Mouse (Mus musculus) common myeloid progenitor, adult 5-6 weeks (primary cell): ENCODE results near the gene Rnf144a. TPM values are rescaled to one million over a fixed set of nuclear protein-coding genes. Genes with fewer than 3 reads are reported as not detected.
"Not testable (repeated sequence)": the region's sequence is repeated elsewhere in the genome, so short reads cannot be mapped to it uniquely, and the experiment has no call there.

Experiments used
- ATAC-seq: replicated peaks from 2 replicates; pipeline ENCODE4 v1.8.0; 2016; ENCODE audit warnings: low read depth, mild to moderate bottlenecking, moderate TSS enrichment, inconsistent platforms; ENCODE audit not compliant: poor library complexity, severe bottlenecking
- total RNA-seq: library from RNA; stranded (forward); fragments of 200-1000, 187-1606 nt; gene quantifications from 2 replicates; pipeline ENCODE4 v1.2.3, GENCODE M21; 2017

Gene Rnf144a
- 31.0 and 42.0 TPM in 2 replicates for total RNA-seq

DNA sequence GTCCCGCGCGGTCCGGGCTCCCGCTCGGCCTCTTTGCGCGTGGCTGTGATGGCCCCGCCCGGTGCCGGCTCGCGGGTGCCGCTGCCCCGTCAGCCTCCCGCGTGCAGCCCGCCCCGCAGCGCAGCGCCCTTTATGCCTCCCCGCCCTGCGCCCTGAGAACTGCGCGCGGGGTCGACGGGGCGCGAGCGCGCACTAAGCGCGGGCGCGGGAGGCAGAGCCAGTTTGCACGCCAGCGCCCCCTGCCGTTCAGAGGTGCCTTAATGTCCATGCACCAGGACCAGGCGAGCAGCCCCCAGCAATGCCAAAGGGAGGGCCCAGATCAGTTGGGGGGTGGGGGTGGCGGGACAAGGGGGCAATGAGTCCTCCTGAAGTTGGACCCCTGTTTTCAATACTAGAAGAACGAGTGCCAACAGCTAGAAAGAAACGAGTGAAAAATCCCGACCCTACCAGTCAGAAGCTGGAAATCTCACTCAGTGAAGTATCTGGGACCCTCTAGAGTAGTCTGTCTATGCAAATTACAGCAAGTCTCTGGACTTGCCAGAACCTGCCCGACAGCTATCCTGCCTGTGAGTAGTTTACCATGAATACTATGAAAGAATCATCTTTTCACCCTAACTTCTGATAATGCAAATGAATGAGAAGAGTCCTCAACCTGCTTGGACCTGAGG, at the start of gene Rnf144a:
Rnf144a (minus strand) TSS at position 151 of the 668 bp plus-strand sequence.
- ATAC-seq = peak; percentile 72

DNA sequence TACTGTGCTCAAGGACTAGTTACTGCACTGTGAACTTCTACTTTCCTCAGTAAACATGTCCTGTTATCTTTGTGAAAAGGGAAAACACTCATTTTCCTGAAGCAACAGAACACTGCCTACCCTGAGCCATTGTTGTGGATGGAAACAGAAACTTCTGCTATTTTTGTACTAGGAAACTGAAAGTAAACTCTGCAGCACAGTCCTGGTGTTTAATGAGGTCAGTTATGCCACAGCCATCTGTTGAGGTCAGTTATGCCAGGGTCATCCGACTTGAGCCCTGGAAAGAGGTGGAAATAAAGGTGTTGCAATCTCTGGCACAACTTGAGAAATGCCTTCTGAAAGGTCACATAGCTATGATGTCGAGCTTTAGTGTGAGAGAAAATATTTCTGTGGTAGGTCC, 45.0 kb upstream of the Rnf144a start:
- peak; percentile 75 for ATAC-seq

DNA sequence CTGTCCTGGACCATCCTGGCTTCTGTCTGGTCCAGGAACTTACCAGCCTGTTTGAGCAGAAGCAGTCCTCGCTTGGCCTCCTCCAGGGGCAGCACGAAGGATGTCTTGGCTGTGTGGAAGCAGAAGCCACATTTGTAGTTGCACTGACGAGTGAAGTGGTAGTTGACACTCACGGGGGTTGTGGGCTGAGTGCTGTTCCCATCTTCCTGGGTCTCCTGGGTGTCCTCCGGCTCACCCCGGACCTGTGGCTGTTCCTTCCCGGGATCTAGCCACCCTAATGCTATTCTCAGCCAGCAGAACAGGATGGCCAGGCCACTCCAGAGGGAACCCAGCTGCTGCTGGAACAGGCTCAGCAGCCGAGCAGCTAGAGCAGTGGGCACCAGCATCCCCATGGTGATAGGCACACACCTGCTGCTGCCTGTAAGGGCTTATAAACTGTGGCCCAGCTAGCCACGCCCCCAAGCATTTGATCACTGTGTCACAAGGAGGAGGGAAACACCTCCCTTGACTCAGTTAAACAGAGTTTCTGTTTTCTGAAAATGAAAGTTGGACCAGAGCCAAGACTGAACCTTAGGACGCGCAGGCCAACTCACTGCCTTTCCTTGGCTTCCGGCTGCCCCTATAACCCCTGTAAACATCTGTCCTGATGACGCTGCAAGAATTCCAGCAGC, 41.1 kb upstream of the Rnf144a start, which contains the start of gene Rsad2:
Rsad2 (minus strand) TSS at position 425 of the 671 bp plus-strand sequence.
- ATAC-seq = peak; percentile 75

DNA sequence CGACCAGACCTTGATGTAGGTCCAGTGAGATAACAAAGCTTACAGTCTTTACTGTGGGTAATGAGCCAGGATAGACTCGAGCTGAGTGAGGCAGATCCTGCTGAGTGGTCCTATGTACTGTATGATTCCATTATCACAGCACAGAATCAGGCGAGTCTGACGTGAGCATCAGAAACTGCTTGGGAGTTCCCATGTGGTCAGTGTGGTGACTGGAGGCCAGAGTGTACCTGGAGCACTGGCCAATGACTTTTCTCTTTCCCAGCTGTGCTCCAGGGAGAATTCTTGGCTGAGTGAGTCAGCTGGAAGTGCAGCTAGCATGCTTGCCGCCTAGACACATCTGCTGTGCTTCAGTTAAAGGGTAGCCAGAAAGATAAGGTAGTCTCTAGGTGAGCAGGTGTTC, 39.6 kb upstream of the Rnf144a start:
- ATAC-seq = no peak

DNA sequence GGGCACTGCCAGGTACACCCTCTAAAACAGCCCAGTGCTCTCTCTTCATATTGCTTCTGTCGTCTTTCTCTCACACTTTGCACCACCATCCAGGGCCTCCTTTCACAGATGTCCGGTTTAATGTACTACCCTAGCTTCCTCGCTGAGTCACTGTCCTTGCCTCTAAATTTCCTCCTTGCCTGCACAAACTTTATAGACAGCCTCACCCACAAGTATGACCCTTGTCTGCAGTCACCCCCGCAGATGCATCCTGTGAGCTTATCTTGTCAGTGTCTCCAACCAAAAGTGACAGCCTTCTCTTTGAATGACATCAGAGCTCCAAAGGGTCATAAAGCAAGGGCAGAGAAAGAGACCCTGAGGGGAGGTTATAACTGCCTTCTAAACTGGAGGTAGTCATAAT, 37.9 kb upstream of the Rnf144a start:
- ATAC-seq = peak; percentile 53

DNA sequence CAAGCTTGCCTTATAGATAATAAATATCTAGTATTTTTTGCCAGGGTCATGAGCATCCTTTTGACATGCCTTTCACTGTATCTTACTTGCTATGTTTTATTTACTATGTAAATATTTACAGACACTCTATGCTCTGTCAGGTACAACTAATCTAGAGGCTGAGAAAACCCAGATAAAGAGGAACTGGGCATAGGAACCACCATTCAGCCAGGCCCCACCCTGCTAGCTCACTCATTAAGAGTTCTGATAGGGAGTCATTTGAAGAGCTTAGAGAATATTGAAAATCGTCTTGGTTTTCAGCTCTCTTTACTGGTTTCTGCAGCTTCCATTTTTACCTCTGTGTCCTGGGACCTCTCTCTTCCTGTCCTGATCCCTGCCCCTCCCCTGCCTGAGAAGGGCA, 36.1 kb upstream of the Rnf144a start:
- ATAC-seq = no peak

DNA sequence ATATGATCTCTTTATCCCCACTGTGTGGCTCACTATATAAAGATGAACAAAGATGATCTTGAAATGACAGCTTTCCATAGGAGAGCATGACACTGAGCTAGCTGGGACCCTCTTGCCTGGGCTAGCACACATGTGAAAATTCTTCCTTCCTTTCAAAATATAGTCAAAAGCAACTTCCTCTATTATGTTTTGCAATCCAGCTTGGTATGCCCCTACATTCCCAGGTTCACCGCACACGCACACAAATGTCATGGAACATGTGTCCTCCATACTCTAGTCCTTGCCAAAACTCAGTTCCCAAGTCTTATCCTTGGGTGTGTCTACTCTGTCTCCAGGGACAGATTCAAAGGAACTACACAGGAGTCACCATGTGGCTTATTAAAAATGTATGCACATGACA, 34.4 kb upstream of the Rnf144a start:
- peak; percentile 40 for ATAC-seq

DNA sequence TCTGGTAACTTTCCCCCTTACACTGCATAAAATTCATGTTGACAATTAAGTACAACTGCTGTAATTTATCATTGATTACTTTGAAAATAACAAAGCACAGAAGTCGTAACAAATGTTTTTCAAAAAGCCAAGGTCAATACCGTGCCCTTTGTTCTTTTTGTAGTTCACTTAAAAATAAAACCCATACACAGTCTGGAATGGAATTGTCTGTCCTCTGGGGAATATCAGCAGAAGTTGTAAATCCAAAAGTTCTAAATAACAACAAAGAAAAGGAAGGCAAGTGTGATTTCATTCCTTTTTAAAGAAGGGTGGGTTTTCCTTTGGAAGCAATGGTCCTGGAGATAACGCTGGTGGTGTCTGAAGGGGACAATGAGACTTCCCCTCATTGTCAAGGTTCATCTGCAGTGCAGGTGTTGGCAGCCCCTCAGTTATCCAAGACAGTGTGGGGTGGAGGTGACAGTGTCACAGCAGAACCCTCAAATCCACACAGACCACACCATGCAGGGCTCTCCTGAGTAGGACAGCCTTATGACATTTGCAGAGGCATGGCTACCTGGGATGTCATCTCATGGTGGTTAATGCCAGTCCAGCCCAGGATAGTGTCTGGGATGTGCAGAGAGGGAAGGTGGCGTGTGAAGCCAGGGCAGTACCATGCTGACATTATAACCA, 31.5 kb upstream of the Rnf144a start:
- ATAC-seq = no peak

DNA sequence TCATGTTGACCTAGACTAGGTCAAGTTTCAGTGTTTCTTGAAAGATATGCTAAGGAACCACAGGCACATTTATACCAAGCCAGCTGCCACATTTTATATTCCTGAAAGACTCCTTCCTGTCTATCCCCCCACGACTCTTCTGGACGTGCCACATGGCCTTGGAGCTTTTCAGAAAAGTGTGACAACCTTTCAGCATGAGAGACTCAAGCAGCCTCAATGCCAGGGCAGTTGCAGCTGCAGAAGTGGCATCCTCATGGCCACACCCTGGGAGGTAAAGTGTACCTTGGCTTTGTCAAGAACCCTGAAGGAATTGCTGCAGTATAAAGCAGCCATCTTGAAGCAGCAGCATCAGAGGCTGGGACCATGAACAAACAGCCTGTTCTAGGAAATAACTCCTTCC, 29.5 kb upstream of the Rnf144a start:
- ATAC-seq = no peak

DNA sequence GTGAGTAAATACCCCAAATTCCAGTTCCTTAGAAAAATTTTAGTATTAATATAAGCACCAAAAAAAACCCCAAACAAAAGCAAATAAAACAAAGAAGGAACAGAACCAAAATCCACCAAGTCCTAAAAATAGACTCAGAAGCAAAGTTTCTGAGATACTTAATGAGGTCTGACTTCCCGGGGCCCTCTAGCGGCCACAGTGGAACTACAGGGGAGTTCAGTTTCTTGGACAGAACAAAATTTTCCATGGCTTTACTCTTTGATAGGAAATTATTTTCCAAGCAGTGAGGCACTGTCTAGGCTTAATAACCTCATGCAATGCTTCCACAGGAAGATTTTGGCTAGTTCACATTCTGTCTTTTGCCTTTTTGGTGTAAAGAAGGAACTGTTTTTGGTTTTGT, 29.0 kb upstream of the Rnf144a start:
- peak; percentile 65 for ATAC-seq

DNA sequence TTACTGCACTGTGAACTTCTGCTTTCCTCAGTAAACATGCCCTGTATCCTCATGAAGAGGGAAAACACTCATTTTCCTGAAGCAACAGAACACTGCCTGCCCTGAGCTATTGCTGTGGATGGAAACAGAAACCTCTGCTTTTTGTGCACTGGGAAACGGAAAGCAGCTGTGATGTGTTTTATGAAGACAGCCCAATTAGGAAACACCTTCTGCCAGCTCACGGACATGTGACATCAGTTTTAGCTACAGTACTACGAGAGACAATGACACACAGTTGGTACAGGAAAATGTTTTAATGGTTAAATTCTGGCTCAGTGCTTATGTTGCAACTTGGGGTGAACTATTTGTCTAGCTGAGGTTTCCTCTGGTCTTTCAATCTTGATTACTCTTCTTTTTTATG, 24.3 kb upstream of the Rnf144a start:
- ATAC-seq = peak; percentile 73

DNA sequence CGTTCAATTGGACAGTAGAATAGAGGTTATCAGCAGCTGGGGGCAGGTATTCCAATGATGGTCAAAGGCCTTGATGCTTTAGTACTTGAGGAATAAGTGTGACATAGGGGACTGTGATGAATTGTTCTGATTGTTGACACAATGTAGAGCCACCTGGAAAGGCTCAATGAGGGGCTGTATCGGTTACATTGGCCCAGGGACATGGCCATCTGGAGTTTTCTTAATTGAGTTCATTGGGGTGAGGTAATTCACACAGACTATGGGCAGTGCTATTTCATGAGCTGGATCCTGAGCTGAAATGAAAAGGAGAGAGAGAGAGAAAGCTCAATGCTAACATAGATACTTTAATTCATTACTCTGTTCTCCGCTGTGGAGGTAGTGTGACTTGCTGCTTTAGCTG, 22.9 kb upstream of the Rnf144a start:
- ATAC-seq = no peak

DNA sequence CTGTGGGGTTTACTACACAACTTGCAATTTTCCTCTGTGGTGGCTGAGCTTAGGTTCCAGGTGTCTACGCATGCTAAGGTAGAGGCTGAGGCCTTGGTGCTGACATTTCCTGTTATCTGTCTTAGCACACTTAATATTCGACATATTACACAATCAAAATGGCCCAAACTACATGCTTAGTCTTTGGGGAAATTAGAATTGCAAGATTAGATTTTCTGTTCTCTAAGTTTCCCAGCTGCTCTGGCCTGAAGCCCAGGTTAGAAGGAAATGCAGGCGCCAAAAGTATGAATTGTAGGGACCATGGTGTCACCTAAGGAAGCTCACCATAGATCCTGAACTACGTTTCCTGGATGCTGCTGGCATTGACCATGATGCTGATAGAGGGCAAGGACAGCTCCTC, 21.3 kb upstream of the Rnf144a start:
- ATAC-seq = no peak

DNA sequence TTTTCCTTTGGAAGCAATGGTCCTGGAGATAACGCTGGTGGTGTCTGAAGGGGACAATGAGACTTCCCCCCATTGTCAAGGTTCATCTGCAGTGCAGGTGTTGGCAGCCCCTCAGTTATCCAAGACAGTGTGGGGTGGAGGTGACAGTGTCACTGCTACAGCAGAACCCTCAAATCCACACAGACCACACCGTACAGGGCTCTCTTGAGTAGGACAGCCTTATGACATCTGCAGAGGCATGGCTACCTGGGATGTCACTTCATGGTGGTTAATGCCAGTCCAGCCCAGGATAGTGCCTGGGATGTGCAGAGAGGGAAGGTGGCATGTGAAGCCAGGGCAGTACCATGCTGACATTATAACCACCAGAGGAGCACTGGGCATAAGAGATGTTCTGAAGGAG, 13.7 kb upstream of the Rnf144a start:
- ATAC-seq = not testable (repeated sequence)

DNA sequence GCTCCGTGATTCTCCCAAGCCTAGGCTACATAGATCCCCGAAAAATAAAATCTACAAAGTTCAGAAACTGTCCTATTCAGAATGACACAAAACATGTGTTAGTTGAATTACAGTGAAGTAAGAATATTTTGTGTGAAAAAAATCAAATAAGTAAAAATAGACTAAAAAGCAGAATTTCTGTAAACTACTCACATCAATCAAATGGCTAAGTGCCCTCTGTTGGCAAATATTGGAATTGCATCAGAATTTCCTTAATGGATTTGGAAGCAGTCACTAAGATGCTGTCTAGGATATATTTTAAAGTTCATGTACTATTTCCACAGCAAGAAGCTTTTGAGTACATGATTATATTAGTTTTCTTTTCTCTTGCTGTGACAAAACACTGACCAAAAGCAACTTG, 9.8 kb upstream of the Rnf144a start:
- 0 out of 2 replicates have a peak, but pooled peaks have one; percentile 66 for ATAC-seq

DNA sequence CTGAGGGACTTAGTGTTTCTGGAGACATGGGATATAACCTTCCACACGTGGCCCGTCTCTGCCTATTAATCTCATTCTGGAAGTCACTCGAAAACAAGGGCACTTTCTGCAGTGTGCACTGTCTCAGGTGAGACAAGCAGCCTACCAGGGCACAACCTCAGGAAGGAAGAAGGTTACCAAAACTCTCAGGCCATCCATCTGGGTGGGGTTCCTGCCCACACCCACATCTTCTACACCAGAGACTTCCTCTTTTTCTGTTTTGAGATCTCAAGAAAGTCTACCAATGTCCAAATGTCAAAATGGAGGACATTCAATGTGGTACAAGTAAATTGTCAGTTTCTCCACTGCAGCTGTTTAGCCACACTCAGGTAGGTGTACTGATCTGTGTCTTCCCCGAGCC, 3.3 kb upstream of the Rnf144a start:
- peak; percentile 77 for ATAC-seq

DNA sequence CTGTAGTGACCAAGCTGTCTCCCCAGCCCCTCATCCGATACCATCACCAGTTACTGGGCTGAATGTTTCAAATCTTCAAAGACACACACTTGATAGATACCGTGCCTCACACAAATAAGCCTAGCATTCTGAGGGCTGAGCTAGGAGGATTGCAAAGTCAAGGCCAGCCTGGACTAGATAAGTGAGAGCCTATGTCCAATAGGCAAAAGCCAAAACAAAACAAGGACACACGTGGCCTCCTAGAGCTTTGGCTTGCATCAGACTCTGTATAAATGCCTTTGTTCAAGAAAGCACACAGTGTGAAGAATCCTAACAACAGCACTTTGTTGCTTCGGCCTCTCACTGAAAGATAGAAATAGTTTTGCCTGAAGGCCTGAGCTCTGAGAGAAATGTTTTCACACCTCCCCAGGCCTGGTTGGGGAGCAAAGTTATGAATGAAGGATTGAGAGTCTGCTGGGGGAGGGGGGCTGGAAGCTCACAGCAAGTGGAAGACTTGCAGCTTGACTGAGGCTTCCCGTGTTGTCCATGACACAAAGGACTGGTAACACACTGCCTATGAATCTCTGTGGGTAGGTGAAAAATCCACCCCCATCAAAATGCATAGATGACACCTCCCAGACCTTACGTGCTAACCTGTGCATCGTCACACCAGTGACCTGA, 1.7 kb upstream of the Rnf144a start:
- no peak for ATAC-seq

DNA sequence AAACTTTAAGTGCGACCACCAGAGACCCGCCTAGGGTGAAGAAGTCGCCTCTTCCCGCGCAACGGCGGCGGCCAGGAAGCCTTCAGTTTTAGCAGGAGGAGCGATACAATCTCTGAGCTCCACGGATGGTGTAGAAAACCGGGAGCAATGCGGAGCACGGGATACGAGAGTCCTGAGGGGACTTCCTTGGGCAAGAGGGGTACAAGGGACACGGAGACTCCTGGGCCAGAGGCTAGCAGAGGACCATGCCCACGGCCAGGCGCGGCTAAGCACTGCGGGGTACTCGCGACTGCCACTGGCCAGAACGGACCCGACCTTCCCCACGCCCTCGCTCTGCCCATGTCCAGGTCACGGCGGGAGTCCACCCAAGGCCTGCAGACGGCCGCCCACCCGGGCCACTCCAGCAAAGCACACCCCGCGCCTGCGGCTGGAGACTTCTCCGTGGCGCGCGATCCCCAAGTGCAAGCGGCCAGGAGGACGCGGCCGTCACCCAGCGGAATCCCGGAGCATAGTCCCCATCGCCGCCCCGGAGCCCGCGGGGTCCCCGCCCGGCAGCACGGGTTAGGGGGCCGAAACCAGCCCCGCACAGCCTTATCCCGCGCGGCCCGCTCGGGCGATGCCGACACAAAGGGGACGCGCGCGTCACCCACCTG, 477 bp downstream of the Rnf144a start:
- ATAC-seq = no peak; the same call in 1 of the 2 replicates

DNA sequence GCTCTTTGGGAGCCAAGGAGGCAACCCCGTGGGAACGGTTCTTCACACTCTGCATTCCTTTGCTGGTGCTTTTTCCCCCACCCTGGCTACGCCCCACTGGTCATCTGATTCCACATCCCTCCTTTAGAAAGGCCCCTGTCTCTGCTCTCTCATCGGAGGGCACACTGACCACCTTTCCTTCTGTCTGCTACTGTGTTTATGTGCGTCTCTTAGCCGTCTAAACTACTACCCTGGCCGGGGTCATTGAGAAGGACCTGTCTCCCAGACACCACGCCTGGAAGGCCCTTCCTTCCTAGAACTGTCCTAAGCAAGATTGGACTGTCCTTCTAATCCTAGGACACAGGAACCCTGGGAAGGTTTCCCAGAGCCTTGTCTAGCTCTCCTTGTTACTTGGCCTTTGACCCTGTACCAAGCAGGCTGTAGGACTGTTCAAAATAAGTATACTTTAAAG, 1.1 kb downstream of the Rnf144a start:
- ATAC-seq = no peak

DNA sequence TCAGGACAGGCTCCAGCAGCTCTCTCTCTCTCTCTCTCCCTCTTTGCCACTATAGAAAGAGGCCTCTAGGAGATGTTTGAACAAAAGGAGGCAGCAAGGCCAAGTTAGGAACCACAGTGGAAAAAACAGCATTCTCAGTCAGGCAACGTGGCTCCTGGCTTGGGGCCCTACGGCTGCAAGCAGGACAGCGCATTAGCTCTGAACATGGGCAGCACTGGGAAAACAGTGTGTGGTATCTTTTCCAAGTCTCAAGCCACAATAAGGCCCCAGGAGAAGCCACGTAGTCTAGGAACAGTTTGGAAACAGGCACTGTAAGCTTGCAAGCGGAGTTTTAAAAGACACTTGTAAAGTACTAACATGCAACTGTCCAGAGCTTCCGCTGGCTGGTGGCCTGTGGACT, 2.3 kb downstream of the Rnf144a start:
- ATAC-seq = no peak
